Mouse (Mus musculus): ENCODE data around the gene Gm20388. TPM values are rescaled to one million over a fixed set of nuclear protein-coding genes. Genes with fewer than 3 reads are reported as not detected.
A peak's percentile ranks its signal among the peaks of the same experiment; 100 is the strongest.

The Gm20388 gene
- polyA plus RNA-seq, 1 experiment from 2014 or later, result 1.4 TPM

- Histone ChIP-seq H3K36me3 (ENCODE audit: control insufficient read depth, insufficient read depth) (peaks cover 7% of the 10 kb centered on the region; the same call in 1 of the 2 replicates), H3K4me1 (ENCODE audit: control insufficient read depth, low read depth, low read length) (peaks cover 63% of the 10 kb centered on the region), H3K4me3 (ENCODE audit: low read depth, low read length) (peak overlapping the region; percentile 82), H3K4me2 (ENCODE audit: low read depth, low read length) (peak overlapping the region; percentile 95), H3K9ac (ENCODE audit: low read depth, low read length) (peak overlapping the region; percentile 91), H3K27ac (ENCODE audit: low read length) (peak overlapping the region; percentile 96), H3K9me3 (replicated peaks; ENCODE audit: control insufficient read depth, low read length) (no peaks in the 10 kb centered on the region), H3K27me3 (ENCODE audit: control insufficient read depth, insufficient read depth, low read depth, low read length) (no peaks in the 10 kb centered on the region)
- no peak for ATAC-seq (ENCODE audit: low read depth)
- 26% methylated on average over 13 of the region's 13 CpGs for WGBS (ENCODE audit: insufficient replicate concordance)
These were observed 2637.7 kb downstream of the Gm20388 start for GRCm38 (mm10) chr8:122548331-122548730.

- no peak for ATAC-seq (ENCODE audit: low read depth)
- no peaks in the 10 kb centered on the region for H3K9me3 ChIP-seq (replicated peaks; ENCODE audit: control insufficient read depth, low read length)
- H3K4me1 ChIP-seq (ENCODE audit: control insufficient read depth, low read depth, low read length), result peaks cover 65% of the 10 kb centered on the region
- peaks cover 4% of the 10 kb centered on the region; the same call in 1 of the 2 replicates for H3K36me3 ChIP-seq (ENCODE audit: control insufficient read depth, insufficient read depth)
- no peaks in the 10 kb centered on the region for H3K27me3 ChIP-seq (ENCODE audit: control insufficient read depth, insufficient read depth, low read depth, low read length)
- 41% methylated on average over 3 of the region's 3 CpGs for WGBS (ENCODE audit: insufficient replicate concordance)
- peak overlapping the region; percentile 95 for H3K4me2 ChIP-seq (ENCODE audit: low read depth, low read length)
- H3K27ac ChIP-seq (ENCODE audit: low read length), result peak overlapping the region; percentile 96
- peak overlapping the region; percentile 82 for H3K4me3 ChIP-seq (ENCODE audit: low read depth, low read length)
- peak overlapping the region; percentile 91 for H3K9ac ChIP-seq (ENCODE audit: low read depth, low read length)
These were observed 2638.3 kb downstream of the Gm20388 start for GRCm38 (mm10) chr8:122548891-122549439.

- WGBS (ENCODE audit: insufficient replicate concordance), result 1% methylated on average over 50 of the region's 52 CpGs
These were observed 2639.8 kb downstream of the Gm20388 start for GRCm38 (mm10) chr8:122550234-122550994.

GRCm38 (mm10) chr8:122550995-122551264 is 2640.3 kb downstream of the Gm20388 start:
- 0% methylated on average over 42 of the region's 43 CpGs for WGBS (ENCODE audit: insufficient replicate concordance)
- Histone ChIP-seq H3K36me3 (ENCODE audit: control insufficient read depth, insufficient read depth) (no peaks in the 10 kb centered on the region), H3K27me3 (ENCODE audit: control insufficient read depth, insufficient read depth, low read depth, low read length) (no peaks in the 10 kb centered on the region), H3K4me2 (ENCODE audit: low read depth, low read length) (peak overlapping the region; percentile 95), H3K4me3 (ENCODE audit: low read depth, low read length) (peak overlapping the region; percentile 82), H3K27ac (ENCODE audit: low read length) (peak overlapping the region; percentile 96), H3K4me1 (ENCODE audit: control insufficient read depth, low read depth, low read length) (peaks cover 53% of the 10 kb centered on the region), H3K9me3 (replicated peaks; ENCODE audit: control insufficient read depth, low read length) (no peaks in the 10 kb centered on the region), H3K9ac (ENCODE audit: low read depth, low read length) (peak overlapping the region; percentile 91)
- peak; percentile 22 for ATAC-seq (ENCODE audit: low read depth)

More at GRCm38 (mm10) chr8:122550234-122550994, 2639.8 kb downstream of the Gm20388 start:
- Histone ChIP-seq H3K36me3 (ENCODE audit: control insufficient read depth, insufficient read depth) (no peaks in the 10 kb centered on the region), H3K27ac (ENCODE audit: low read length) (peak overlapping the region; percentile 96), H3K4me1 (ENCODE audit: control insufficient read depth, low read depth, low read length) (peaks cover 58% of the 10 kb centered on the region), H3K9me3 (replicated peaks; ENCODE audit: control insufficient read depth, low read length) (no peaks in the 10 kb centered on the region), H3K4me3 (ENCODE audit: low read depth, low read length) (peak overlapping the region; percentile 82), H3K4me2 (ENCODE audit: low read depth, low read length) (peak overlapping the region; percentile 95), H3K27me3 (ENCODE audit: control insufficient read depth, insufficient read depth, low read depth, low read length) (no peaks in the 10 kb centered on the region), H3K9ac (ENCODE audit: low read depth, low read length) (peak overlapping the region; percentile 91)
- ATAC-seq (ENCODE audit: low read depth), result peak; percentile 19

- Histone ChIP-seq H3K4me3 (ENCODE audit: low read depth, low read length) (peak within 1 kb of the TSS; percentile 82), H3K4me2 (ENCODE audit: low read depth, low read length) (peak within 1 kb of the TSS; percentile 95), H3K27me3 (ENCODE audit: control insufficient read depth, insufficient read depth, low read depth, low read length) (no peaks in the 10 kb centered on the region), H3K36me3 (ENCODE audit: control insufficient read depth, insufficient read depth) (no peaks in the 10 kb centered on the region), H3K9ac (ENCODE audit: low read depth, low read length) (peak within 1 kb of the TSS; percentile 91), H3K4me1 (ENCODE audit: control insufficient read depth, low read depth, low read length) (peaks cover 53% of the 10 kb centered on the region), H3K9me3 (replicated peaks; ENCODE audit: control insufficient read depth, low read length) (no peaks in the 10 kb centered on the region), H3K27ac (ENCODE audit: low read length) (peak within 1 kb of the TSS; percentile 96)
- peak; percentile 73 for ATAC-seq (ENCODE audit: low read depth)
- 10% methylated on average over 45 of the region's 56 CpGs for WGBS (ENCODE audit: insufficient replicate concordance)
These were observed 2640.8 kb downstream of the Gm20388 start, which contains the start of gene Piezo1 for GRCm38 (mm10) chr8:122551265-122552051. Piezo1 (minus strand) TSS chr8:122551329.

GRCm38 (mm10) chr8:122554786-122555185 is 2644.1 kb downstream of the Gm20388 start:
- H3K27me3 ChIP-seq (ENCODE audit: control insufficient read depth, insufficient read depth, low read depth, low read length), result no peaks in the 10 kb centered on the region
- peaks cover 37% of the 10 kb centered on the region for H3K4me1 ChIP-seq (ENCODE audit: control insufficient read depth, low read depth, low read length)
- ATAC-seq (ENCODE audit: low read depth), result no peak
- 68% methylated on average over 6 of the region's 6 CpGs for WGBS (ENCODE audit: insufficient replicate concordance)
- no peak overlapping the region for H3K9ac ChIP-seq (ENCODE audit: low read depth, low read length)
- no peak overlapping the region for H3K4me2 ChIP-seq (ENCODE audit: low read depth, low read length)
- no peak overlapping the region for H3K27ac ChIP-seq (ENCODE audit: low read length)
- H3K36me3 ChIP-seq (ENCODE audit: control insufficient read depth, insufficient read depth), result no peaks in the 10 kb centered on the region
- no peaks in the 10 kb centered on the region for H3K9me3 ChIP-seq (replicated peaks; ENCODE audit: control insufficient read depth, low read length)
- H3K4me3 ChIP-seq (ENCODE audit: low read depth, low read length), result no peak overlapping the region

- ATAC-seq (ENCODE audit: low read depth), result peak; percentile 68
- Histone ChIP-seq H3K4me3 (ENCODE audit: low read depth, low read length) (peak overlapping the region; percentile 43), H3K9ac (ENCODE audit: low read depth, low read length) (peak overlapping the region; percentile 60), H3K36me3 (ENCODE audit: control insufficient read depth, insufficient read depth) (no peaks in the 10 kb centered on the region), H3K27me3 (ENCODE audit: control insufficient read depth, insufficient read depth, low read depth, low read length) (no peaks in the 10 kb centered on the region), H3K4me2 (ENCODE audit: low read depth, low read length) (peak overlapping the region; percentile 52), H3K9me3 (replicated peaks; ENCODE audit: control insufficient read depth, low read length) (no peaks in the 10 kb centered on the region), H3K27ac (ENCODE audit: low read length) (peak overlapping the region; percentile 71), H3K4me1 (ENCODE audit: control insufficient read depth, low read depth, low read length) (peaks cover 37% of the 10 kb centered on the region)
- 20% methylated on average over 12 of the region's 12 CpGs for WGBS (ENCODE audit: insufficient replicate concordance)
These were observed 2645.7 kb downstream of the Gm20388 start for GRCm38 (mm10) chr8:122556030-122557009.

Data from liver, embryonic 16.5 days (tissue).